Mouse (Mus musculus): Measurements from ENCODE around the gene Nkx1-2.
A peak's percentile ranks its signal among the peaks of the same experiment; 100 is the strongest.

Gene Nkx1-2

DNA sequence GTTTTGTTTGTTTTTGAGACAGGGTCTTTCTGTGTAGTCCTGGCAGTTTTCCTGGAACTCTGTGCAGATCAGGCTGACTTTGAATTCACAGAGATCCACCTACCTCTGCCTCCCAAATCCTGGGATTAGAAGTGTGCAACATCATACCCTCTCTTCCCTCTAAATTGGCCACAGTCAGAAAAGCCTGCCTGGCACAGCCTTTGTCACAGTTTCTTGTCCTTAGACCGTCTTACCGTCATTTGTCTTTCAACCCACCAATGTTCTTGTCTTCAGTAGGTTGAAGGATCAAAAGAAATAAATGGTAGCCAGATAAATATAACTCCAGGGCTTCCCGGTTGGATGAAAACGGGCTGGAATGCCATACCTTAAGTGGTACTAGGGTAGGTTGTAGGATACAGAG lies 5.3 kb upstream of the Nkx1-2 start:
- no peak for DNase-seq

DNA sequence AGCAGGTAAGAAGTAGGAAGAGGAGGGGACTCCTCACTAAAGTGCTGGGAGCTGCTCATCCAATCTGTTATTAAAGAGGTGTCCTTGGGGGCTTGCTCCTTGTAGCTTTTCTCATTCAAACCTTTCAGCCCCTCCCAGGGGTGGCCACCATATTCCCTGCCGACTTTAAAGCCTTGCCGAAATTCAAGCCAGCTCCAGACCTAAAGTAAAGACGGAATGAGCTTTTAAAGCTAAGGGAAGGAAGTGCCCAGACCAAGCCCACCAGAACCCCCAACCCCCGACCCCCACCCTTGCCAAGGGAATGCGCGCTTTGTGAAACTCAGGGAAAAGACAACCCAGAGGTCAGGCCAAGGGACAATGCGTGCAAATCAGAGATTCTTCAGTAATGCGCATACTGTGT lies 1.5 kb upstream of the Nkx1-2 start:
- DNase-seq, result no peak

DNA sequence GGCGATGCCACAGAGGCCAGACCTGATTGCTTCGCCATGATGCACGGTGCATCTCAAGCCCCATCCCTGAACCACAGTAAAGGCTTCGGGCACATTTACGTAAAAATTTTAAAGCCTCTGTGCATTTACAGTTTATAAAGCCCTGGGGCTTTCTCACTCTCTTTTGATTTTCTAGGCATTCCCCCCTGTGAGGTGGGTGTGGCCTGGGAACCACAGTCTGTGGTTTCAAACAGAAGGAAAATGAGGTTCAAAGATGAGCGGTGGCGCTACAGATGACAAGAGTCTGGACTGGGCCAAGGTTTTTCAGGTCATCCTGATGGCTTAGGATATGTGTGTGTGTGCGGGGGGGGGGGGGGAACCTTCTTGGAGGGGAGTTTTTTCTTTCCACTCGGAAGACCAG lies 589 bp upstream of the Nkx1-2 start:
- DNase-seq, result no peak

DNA sequence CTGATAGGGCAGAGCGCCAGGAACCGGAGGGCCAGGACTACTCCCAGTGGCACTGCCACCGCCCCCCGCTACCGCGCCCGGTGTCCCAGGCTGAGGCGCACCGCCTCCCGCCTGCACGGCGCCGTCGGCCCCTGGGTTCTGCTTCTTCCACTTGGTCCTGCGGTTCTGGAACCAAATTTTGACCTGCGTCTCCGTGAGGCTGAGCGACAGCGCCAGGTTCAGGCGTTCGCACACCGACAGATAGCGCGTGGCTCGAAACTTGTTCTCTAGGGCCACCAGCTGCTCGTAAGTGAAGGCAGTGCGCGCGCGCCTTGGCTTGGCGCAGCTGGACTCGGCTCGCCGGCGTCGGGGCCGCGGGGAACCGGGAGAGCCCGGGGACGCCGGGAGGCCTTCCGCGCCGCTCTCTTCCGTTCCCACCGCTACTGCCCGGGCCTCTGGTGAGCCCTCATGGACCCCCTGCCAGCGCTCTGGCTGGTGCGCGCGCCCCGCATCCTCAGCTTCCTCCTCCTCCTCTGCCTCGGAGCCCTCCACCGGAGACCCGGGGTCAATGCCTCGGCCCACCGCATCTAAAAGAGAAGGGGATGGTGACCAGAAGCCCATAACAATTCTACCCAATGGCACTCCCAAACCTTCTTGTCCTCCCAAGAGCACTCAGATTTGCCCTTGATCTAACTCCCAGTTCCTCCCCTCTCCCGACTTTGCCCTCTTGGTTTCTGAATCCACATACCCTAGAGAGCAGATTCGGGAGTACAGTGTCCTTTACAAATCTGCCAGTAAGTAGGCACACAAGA lies 2.0 kb downstream of the Nkx1-2 start:
- no peak for DNase-seq

DNA sequence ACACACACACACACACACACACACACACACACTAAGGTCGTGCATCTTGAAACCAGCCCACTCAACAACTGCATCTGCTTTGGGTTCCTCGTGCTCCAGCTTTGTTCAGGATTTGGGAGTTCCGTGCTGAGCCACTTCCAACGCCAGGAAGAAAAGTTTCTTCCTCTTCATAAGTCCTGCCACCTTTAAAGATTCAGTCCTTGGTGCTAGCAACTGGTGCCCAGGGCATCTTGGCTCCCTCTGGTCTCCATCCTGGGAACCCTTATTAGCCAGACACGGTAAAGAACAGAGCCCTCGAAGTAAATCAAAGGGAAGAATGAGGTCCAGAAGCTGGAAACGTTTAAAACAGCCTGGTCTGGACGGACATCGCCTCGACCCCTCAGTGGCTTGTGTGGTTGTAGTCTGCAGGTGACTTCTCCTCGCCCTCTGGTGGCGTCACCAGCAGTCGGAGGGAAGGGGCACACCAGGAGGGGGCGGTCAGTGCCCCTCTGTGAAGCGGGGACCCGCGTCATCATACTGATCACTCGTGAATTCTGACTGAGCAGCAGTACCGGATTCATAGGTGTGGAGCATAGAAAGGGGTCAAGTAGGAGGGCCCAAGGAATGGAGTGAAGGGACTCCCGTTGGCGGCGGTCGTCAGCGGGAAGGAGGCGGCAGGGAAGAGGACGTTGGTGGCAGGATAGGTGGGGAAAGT lies 2.7 kb downstream of the Nkx1-2 start:
- DNase-seq, result no peak

DNA sequence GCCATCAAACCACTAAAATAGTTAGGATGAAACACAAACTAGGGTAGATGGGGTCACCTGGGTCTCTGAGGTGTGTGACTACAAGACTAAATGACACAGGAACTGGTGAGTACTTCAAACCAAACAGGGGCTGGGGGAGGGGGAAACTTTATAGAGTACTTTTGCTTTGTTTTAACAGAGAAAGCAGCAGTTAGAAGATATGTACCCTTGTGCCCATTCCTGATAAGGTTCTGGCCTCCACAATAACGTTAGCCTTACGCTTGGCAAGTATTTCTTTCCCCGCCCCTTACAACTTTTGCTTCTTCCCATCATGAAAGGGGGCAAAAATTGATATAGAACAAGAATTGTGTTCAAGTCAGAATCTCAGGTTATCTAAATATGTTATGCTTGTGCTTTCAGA lies 3.6 kb downstream of the Nkx1-2 start:
- DNase-seq, result no peak

DNA sequence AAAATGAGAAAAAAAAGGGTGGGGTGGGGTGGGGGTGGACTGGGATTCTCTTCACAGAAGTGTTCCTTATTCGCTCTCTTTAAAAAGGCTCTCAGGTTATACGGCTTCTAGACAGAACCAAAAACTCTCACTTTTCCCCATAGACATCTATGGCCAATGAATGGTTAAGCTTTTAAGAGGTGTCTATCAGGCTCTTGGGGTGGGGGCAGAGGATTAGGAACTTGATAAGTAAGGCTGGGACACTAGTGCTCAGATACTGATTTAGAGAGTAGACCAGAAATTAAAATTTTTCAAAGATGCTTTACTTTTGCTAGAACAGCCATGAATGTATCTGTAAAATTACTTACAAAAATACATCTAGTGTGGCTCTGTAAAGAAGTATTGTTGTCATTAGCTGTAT lies 5.1 kb downstream of the Nkx1-2 start:
- no peak for DNase-seq

DNA sequence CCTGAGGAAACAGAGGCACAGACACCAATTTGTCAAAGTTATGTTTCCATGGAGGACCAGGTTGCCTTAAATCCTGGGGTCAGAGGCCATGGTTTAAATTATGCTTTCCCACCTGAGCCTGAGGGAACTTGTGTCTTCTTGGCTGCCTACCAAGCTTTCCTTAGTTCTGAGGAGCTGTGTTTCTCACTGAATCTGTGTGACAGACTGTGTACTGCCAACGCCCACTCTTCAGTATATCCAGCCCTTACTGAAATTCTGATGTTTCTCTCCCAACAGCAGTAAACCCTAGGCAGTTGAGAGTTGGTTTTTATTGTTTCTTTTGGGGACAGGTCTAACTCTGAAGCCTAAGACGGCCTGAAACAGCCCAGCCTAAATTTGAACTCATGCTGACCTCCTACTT lies 5.7 kb downstream of the Nkx1-2 start:
- DNase-seq, result no peak

DNA sequence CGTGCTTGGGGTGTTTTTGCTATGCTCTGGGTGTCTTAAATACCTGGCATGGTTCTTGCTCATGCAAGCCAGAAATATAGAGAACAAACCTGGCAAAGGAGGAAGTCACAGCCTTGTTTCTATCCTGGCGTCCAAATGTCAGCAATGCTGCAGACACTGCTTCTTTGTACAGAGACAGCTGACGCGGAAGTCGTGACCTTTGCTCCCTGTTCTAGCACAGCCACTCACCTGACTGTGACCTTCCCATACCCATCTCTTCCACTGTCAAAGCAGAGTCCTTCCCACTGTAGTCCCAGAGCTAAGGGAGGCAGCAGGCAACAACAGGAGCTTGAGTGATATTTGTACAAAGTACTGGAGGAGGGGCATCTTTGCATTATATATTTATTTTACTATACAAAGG lies 9.8 kb downstream of the Nkx1-2 start:
- DNase-seq, result peak; percentile 32

DNA sequence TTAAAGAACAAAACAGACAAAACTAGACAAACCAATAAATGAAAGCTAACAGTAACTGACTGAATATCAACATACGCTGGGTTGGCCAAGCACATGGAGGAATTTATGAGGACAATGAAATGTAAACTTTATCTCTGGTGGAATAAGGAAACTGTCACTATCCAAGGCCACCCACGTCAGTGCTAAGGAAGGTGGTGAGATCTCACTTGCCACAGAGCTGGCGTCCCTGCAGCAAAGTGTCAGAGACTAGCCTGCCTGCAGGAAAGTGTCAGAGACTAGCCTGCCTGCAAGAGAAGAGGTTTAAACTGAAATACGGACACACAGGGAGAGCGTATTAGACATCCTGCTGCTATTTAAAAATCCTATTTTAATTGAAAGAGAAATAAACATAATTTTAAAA lies 12.3 kb downstream of the Nkx1-2 start:
- no peak for DNase-seq

DNA sequence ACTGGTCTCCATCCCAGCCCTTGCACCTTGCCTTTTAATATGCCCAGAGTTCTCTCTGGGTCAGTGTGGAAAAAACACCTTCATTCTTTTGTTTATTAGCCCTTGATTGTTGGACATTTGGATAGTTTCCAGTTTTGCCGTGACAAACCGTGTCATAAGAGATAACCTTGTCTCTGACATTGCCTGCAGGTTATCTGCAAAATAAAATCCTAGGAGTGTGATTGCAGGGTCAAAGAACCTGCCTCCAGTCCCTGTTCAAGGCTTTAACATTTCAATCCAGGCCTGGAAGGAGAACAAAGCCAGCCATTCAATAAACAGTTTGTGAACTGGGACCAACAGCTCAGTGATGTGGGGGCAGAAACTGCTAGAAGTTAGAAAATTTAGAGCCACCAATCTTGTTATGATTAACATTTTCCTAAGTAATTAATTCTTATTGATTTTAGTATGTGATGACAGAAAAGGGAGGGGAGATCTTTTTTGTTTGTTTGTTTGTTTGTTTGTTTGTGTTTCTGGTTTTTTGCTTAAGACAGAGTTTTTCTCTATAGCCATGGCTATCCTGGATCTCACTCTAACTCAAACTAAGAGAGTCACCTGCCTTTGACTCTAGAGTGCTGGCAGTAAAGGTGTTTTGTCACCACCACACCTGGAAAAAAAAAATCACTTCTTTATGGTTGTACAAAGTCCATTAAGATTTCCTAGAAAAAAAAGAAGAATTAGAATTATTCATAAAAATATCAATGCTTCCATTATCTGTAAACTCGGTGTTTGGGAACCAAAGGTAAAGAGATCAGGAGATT lies 13.5 kb downstream of the Nkx1-2 start:
- DNase-seq, result no peak

DNA sequence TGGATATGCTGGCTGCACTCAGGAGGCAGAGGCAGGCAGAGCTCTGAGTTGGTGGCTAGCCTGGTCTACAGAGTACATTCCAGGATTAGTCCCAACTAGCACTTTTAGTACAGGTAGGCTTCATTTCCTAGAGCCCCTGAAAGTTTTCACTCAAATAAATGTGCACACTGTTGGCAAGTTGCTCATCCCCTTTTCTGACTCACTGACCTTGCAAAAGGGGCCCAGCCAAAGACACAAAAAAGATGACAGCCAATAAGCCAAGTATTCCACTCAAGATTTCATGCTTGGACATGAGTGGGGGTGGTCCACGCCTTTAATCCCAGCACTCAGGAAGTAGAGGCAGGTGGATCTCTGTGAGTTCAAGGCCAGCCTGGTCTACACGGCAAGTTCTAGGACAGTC lies 18.0 kb downstream of the Nkx1-2 start:
- DNase-seq, result no peak

DNA sequence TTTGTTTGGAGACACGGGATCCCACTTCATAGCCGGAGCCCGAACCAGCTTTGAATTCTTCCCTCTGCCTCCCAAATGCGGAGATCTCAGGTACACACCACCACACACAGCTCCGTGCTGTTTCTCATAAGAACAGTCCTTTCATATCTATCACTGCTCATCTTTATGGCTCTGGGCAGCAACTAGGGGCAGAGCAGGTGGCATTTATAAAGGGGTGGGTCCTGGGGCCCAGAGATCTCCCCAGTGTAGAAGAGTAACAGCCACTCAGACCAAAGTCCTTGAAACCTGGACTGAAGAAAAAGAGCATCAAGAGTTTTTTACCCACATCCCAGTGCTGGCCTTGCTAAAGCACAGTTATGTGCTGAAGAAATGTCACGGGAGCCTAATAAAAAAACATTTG lies 18.9 kb downstream of the Nkx1-2 start:
- DNase-seq, result no peak

DNA sequence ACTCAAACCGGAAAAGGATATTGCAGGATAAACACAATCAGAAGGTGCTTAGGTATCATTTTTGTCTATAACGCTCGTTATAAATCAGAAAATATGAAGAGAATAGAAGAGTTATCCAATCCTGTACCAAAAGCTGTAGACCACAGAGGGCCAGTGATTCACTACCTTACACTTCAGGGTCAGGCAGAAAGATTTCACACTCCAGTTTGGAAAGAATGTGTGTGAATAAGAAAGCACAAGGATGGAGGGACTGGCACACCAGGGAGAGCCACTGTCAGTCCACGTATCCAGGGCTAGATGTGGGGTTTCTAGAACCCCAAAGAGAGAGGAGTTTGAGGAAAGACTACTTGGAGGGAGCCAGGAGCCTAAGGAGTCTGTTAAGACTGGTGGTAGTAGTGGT lies 22.5 kb downstream of the Nkx1-2 start:
- no peak for DNase-seq

DNA sequence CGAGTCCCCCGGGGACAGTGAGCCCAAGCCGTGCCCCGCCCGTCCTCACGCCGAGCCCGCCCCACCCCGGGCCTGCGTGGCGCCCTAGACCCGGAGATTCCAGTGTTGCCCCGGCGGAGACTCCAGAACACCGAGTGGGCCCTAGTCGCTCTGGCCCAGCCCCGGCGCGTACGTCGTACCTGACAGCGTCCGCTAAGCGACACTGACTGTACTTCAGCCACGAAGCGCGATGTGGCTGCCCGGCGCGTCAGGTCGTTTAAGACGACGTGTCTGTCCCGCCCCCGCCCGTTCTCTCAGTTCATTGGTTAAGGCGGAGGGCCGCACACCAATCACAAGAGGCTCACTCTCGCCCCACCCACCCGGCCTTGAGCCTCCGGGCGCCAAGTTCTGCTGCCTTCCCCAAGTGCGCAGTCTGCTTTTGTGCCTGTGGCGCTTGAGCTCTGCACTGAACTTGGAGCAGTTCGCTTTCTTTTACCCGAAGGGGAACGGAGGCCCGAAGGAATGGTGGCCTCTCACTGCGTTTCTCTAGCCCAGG lies 23.3 kb downstream of the Nkx1-2 start, which contains the start of gene Oat:
TSS of gene Oat (minus strand) at position 283 of the 535 bp plus-strand sequence.
- DNase-seq, result peak; percentile 96

DNA sequence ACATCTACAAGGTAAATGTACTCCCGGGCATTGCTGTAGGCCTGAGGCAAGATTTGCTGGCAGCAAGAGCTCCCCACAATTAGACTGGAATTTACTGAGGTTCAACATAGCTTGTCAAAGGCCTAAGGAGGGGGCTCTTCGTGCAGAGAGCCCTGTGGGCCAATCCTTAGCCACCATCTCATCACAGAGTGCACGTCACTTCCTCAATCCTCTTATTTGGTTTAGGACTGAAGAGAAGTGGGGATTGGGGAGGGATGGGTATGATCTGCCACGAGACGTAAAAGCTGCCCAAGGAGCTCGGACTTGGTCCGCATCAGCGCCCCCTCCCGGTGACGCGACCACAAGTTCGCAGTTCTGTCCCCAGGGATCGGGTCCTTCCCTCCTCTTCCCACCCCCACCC lies 23.8 kb downstream of the Nkx1-2 start:
- peak; percentile 78 for DNase-seq

DNA sequence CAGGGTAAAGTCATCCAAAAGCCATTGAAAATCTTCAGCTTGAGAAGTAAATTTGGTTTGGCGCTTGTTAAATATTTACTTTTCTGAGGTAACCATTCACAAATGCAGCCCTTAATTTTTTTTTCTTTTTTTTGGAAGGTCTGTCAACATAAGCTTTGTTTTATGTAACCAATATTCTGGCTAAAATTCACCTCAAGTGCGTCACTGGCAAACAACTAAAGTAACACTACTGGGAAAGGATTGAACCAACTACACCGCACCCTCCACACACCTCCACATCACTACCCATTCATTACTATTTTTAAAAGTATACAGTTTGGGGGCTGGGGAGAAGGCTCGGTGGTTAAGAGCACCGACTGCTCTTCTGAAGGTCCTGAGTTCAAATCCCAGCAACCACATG lies 24.8 kb downstream of the Nkx1-2 start:
- peak; percentile 74 for DNase-seq

DNA sequence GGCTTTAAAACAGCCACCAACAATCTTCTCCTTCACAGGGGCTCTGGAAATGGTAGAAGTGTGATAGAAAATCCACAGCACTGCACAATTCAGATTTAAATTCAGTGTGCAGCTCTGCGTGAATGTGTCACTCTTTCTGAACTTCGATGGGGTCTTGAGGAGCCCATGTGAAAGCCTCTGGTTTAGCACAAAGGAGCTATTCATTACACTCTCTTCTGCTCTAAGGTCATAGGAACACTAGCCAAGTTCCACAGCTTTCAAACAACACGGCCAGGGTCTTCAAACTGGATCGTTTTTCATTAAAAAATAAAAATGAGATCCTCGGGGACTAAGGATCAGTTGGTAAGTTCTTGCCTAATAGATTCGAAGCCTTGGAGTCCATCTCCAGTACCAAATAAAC lies 26.2 kb downstream of the Nkx1-2 start:
- no peak for DNase-seq

DNA sequence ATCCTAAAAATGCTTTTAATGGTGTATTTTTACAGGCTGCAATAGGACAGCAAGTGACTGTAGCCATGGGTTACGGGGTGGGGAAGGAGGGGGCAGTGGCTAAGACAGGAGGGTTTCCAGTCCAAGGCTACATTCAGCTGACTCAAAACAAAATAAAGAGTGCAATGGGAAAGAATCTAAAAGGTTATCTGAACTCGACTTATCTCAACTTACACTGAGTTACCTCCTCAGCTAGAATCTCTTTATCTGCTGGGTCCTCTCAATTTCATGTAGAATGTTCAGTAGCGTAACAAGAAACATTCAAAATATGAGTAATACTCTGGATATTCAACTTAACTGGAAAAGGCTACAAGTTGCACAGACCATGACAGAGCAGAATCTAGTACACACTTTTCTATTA lies 26.7 kb downstream of the Nkx1-2 start:
- no peak for DNase-seq

DNA sequence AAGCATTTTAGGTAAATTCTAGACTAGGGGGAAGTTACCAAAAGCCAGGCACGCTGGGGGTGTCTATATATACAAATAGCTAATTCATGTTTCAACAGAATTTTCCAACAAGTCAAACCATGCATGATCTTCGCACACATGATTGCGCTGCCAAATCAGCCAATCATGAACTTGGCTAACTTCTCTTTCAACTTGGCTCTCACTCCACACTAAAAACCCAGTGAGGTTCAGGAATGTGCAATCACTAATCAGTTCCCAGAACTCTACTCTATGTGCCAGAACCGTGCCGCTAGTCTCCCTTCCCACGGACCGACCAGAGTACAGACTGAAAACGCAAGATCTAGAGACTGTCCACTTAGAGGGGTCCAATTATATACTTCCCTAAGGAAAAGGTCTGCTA lies 28.0 kb downstream of the Nkx1-2 start:
- DNase-seq, result peak; percentile 89

DNA sequence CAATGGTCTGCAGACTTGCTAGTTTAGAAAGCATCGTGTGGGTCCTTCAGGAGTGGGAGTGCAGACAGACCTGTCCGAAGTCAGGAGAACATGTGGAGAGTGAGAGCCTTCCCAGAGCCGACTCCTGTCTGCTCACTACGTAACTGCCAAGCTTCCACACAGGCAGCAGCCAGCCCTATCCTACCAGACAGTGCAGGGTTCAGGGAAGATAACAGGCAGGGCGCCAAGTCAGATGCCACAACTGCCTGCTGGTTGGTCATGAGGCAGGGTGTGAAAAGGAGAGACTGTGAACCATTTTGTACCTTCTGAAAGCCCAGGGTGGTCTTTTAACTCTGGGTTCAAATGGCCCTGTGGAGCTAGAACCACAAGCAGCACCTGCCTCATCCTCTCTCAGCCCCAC lies 29.4 kb downstream of the Nkx1-2 start:
- DNase-seq, result peak; percentile 86

DNA sequence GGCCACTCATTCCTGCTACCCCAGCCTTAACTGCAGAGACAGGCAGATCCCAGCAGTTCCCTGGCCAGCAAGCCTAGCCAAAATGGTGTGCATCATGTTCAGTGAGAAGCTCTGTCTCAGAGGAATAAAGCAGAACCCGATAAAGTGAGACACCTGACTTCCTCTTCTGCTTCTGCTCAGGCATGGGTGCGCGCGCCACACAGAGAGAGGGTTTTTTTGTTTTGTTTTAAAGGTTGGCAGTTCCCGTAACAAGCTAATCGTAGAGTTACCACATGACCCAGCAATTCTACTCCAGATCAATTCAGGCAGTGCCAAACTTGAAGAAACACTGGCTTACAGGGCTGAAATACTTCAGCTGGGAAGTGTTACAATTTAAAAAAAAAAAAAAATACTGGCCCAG lies 30.6 kb downstream of the Nkx1-2 start:
- no peak for DNase-seq

DNA sequence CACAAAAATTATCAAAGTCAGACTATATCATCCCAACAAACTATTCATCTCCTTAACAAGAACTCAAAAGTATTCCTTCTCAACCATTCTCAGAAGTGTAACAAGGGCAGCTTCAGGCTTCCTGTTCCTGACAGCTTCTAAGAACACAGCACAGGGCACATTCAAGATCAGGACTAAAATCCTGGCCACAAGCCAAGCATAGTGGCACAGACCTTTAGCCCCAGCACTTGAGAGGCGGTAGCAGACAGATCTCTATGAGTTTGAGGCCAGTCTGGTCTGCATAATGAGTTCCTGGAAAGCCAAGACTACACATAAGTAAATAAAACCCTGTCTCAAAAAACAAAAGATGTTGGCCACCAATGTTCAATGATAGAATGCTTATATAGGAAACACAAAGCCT lies 33.6 kb downstream of the Nkx1-2 start:
- peak; percentile 65 for DNase-seq

Measured in kidney, adult 9 months (tissue).